Mouse (Mus musculus) neural tube, embryonic 15.5 days (tissue): ENCODE measurements at regions not wholly inside any gene's neighbourhood (a gene's known extent, or its start where the extent isn't known, plus 50 kb on each side); places are given as distances from the start of the nearest gene placed in this dataset.

Experiments used
- ATAC-seq: fragments of 200-750 bp; cut with Nextera tagmentation; 2 replicates; pipeline ENCODE4 v1.8.0; 2017; ENCODE audit warnings: mild to moderate bottlenecking, moderate TSS enrichment, moderate library complexity; ENCODE audit not compliant: low FRiP score
- H3K27ac ChIP-seq: fragments of 300-500 bp; sonication (generic); replicated peaks from 2 replicates; pipeline ENCODE4 v1.5.1; 2015; ENCODE audit warnings: mild to moderate bottlenecking, inconsistent platforms
- H3K27me3 ChIP-seq: fragments of 300-500 bp; sonication (generic); replicated peaks from 2 replicates; pipeline ENCODE4 v1.6.1; 2015; ENCODE audit warnings: inconsistent platforms
- H3K36me3 ChIP-seq: fragments of 300-500 bp; sonication (generic); 2 replicates; pipeline ENCODE4 v1.6.1; 2015; ENCODE audit warnings: inconsistent platforms
- H3K4me1 ChIP-seq: fragments of 300-500 bp; sonication (generic); 2 replicates; pipeline ENCODE4 v1.6.1; 2015; ENCODE audit warnings: inconsistent platforms
- H3K4me2 ChIP-seq: fragments of 300-500 bp; sonication (generic); 2 replicates; pipeline ENCODE4 v1.6.1; 2015; ENCODE audit warnings: inconsistent platforms, mild to moderate bottlenecking, moderate library complexity
- H3K4me3 ChIP-seq: fragments of 300-500 bp; sonication (generic); replicated peaks from 2 replicates; pipeline ENCODE4 v1.5.1; 2015; ENCODE audit warnings: mild to moderate bottlenecking, inconsistent platforms
- H3K9ac ChIP-seq: fragments of 300-500 bp; sonication (generic); replicated peaks from 2 replicates; pipeline ENCODE4 v1.6.1; 2015; ENCODE audit warnings: mild to moderate bottlenecking, inconsistent platforms
- H3K9me3 ChIP-seq: fragments of 300-500 bp; sonication (generic); replicated peaks from 2 replicates; pipeline ENCODE4 v1.6.1; 2016; ENCODE audit warnings: inconsistent platforms
- WGBS: fragments of 180-500 bp; shearing (Covaris S2); methylation state at CpG from one replicate; pipeline ENCODE4 v1.1.7; 2015; ENCODE audit warnings: mixed read lengths; 5-methylcytosine and 5-hydroxymethylcytosine counted together

DNA sequence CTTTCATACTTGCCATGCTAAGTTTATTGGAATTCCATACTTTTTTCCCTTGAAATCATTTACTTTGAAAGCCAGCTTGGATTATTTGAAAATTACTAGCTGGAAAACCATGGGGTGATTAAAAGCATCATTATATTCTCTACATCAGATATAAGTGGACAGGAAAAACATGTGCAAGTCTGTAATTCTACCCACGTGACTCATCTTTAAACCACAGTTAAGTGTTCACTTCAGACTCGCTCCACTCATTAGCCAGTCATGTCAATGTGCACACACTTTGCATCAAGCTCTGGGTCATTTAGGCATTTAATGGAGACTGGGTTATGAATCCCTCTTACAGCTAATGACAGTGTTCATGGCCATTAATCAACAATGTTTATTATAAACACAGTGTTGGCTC, 385.4 kb upstream of the Cd180 start:
- no peak overlapping the region for H3K9ac ChIP-seq
- 69% methylated on average over 2 of the region's 2 CpGs for WGBS

DNA sequence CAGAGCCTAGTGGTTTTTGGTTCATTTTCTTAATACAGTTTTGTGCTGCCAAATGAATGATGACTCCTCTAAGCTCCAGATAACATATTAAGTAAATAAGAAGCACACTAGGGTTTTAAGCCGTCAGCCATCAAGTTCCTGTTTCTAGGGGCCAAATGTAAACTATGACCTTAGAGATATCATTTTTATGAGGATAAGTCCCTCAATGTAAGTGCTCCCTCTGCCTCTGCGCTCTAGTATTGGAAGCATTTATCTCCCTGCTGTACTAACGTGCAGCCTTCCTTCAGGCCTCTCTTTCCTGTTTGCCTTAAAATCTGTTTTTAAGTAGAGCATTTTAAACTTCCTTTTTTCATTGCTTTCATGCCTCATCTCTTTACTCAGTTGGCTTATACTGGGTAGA, 381.3 kb upstream of the Cd180 start:
- Histone ChIP-seq H3K9me3 (no peaks in the 10 kb centered on the region), H3K27ac (no peak overlapping the region)
- WGBS: 65% methylated on average over 3 of the region's 3 CpGs

More for the DNA sequence above, 385.4 kb upstream of the Cd180 start:
- no peaks in the 10 kb centered on the region for H3K4me1 ChIP-seq
- no peak overlapping the region for H3K4me2 ChIP-seq
- no peak overlapping the region for H3K4me3 ChIP-seq
- ATAC-seq: no peak
- H3K27ac ChIP-seq: no peak overlapping the region
- H3K36me3 ChIP-seq: no peaks in the 10 kb centered on the region
- no peaks in the 10 kb centered on the region for H3K9me3 ChIP-seq
- H3K27me3 ChIP-seq: no peaks in the 10 kb centered on the region

DNA sequence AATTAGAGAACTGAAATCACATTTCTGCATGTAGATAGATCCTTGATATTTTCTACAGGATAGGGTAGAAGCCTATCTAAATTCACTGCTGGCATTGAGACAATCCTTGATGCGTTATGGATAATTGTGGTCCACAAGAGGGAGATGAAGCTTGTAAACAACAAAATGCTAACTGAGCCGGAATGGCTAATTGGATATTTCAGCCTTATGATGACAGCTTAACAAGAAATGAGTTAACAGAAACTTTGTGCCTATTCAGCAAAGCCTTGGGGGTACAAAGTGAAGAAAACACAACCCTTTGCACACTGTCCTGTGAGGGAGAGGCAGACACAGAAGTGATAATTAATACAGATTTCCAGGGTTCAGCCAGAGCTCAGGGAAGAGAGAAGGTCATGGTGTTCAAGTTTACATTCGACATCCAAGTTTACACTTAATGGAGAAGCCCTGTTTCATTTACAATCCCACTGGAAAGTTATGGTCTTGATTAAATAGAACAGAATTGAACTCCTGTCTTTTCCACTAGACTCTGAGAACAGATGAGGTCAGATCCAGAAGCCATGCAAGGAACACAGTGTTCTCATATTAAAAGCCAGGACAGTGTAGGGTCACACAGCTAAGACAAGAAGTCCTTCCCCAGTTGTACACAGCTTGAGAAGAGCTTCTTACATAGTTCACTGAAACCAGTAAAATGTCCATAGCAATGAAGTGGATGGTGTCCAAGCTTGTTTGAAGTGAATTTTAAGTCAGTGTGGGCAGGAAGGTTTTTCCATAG, 377.3 kb upstream of the Cd180 start:
- no peaks in the 10 kb centered on the region for H3K36me3 ChIP-seq
- no peak for ATAC-seq
- no peak overlapping the region for H3K9ac ChIP-seq
- no peaks in the 10 kb centered on the region for H3K4me1 ChIP-seq
- no peak overlapping the region for H3K4me2 ChIP-seq
- H3K27me3 ChIP-seq: no peaks in the 10 kb centered on the region
- H3K9me3 ChIP-seq: no peaks in the 10 kb centered on the region
- WGBS: 68% methylated on average over 3 of the region's 3 CpGs
- H3K27ac ChIP-seq: no peak overlapping the region
- H3K4me3 ChIP-seq: no peak overlapping the region

More for the DNA sequence above, 381.3 kb upstream of the Cd180 start:
- H3K4me2 ChIP-seq: no peak overlapping the region
- H3K9ac ChIP-seq: no peak overlapping the region
- H3K4me3 ChIP-seq: no peak overlapping the region
- no peaks in the 10 kb centered on the region for H3K4me1 ChIP-seq
- H3K36me3 ChIP-seq: no peaks in the 10 kb centered on the region
- ATAC-seq: no peak
- H3K27me3 ChIP-seq: no peaks in the 10 kb centered on the region

DNA sequence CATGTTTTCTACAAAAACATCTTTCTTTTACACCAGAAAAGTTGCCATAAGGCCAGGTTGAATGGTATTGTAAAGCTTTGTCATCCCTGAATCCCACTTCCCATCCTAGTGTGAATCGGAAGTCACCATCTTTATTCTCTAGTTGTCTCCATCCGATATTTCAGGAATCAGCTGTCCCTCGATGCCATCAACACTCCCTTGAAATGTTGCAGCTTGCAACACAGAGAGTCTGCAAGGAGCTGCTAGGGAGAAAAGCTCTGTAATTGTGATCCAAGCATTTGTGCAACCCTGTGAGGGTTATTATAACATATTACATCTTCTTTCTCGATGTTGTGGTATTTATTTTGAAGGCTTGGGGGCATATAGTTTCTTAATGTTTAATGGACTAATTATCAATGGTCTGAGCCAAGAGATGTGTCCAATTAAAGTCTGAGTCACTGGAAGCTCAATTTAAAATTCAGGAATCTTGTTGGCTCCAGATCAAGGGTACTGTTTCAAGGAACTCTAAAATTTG, 374.4 kb upstream of the Cd180 start:
- H3K4me3 ChIP-seq: no peak overlapping the region
- H3K27ac ChIP-seq: no peak overlapping the region
- no peaks in the 10 kb centered on the region for H3K9me3 ChIP-seq
- no peaks in the 10 kb centered on the region for H3K4me1 ChIP-seq
- no peak for ATAC-seq
- H3K36me3 ChIP-seq: no peaks in the 10 kb centered on the region
- 84% methylated on average over 4 of the region's 4 CpGs for WGBS
- H3K4me2 ChIP-seq: no peak overlapping the region
- H3K27me3 ChIP-seq: no peaks in the 10 kb centered on the region
- no peak overlapping the region for H3K9ac ChIP-seq

DNA sequence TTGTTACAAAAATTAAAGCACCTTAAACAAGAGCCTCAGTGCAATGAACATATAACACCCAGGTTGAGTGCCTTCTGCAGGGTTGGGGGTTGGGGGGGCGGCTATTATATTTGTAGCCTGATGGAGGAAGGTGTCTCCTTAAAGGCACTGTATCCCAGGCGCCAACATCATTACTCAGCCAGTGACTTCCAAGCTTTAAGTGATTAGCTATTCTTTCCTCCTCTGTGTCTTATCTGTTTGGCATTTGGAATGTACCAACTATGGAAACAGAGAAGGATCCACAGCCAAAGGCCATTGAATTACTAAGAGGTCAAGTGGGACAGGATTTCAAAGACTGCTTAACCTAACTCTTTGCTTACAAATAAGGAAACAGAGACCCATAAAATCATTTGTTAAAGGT, 373.9 kb upstream of the Cd180 start:
- no peak for ATAC-seq
- WGBS: 94% methylated on average over 2 of the region's 2 CpGs
- H3K27me3 ChIP-seq: no peaks in the 10 kb centered on the region
- H3K36me3 ChIP-seq: no peaks in the 10 kb centered on the region
- H3K9ac ChIP-seq: no peak overlapping the region
- no peak overlapping the region for H3K4me2 ChIP-seq
- no peak overlapping the region for H3K4me3 ChIP-seq
- H3K27ac ChIP-seq: no peak overlapping the region
- H3K4me1 ChIP-seq: no peaks in the 10 kb centered on the region
- no peaks in the 10 kb centered on the region for H3K9me3 ChIP-seq

DNA sequence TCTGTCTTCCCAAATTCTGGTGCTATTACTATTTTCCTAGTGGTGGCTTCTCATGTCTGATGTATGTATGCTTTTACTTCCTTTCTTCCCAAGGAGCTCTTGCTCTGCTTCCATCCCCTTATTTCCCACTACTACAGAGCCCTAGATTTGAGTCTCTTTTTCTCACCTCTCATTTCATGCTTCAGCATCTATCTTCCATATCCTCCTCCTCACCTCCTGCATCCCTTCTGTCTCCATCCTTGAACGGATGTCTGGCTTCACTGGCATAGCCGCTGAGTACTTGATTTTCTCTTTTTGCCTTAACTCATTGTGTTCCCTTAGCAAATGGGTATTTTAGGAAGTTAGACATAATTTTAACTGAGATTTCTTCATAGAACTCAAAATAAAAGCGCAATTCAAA, 369.5 kb upstream of the Cd180 start:
- no peak for ATAC-seq
- H3K9ac ChIP-seq: no peak overlapping the region
- no peaks in the 10 kb centered on the region for H3K4me1 ChIP-seq
- no peaks in the 10 kb centered on the region for H3K36me3 ChIP-seq
- no peak overlapping the region for H3K27ac ChIP-seq
- 95% methylated on average over 3 of the region's 3 CpGs for WGBS
- no peaks in the 10 kb centered on the region for H3K27me3 ChIP-seq
- no peak overlapping the region for H3K4me3 ChIP-seq
- no peaks in the 10 kb centered on the region for H3K9me3 ChIP-seq
- no peak overlapping the region for H3K4me2 ChIP-seq

DNA sequence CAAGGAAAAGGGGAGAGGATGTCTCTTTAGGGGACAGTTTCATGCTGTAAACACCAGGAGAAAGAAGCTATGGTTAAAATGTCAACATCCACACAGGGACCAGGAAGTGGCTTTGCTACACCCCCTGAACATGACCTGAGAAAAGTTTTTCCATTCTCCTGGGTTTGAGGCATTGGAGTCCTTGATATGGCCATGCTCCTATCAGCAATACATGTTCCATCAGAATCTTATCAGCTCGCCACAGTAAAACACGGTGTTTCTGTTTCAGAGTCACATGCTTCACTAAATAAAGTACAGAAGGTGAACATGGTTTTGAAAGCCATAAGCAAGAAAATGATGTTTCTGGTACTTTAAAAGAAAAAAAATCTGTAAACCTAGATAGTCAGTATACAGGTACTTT, 367.4 kb upstream of the Cd180 start:
- Histone ChIP-seq H3K4me3 (no peak overlapping the region), H3K9me3 (no peaks in the 10 kb centered on the region), H3K36me3 (no peaks in the 10 kb centered on the region), H3K27me3 (no peaks in the 10 kb centered on the region), H3K27ac (no peak overlapping the region), H3K4me2 (no peak overlapping the region), H3K9ac (no peak overlapping the region), H3K4me1 (no peaks in the 10 kb centered on the region)
- no peak for ATAC-seq
- WGBS: 94% methylated on average over 2 of the region's 2 CpGs

DNA sequence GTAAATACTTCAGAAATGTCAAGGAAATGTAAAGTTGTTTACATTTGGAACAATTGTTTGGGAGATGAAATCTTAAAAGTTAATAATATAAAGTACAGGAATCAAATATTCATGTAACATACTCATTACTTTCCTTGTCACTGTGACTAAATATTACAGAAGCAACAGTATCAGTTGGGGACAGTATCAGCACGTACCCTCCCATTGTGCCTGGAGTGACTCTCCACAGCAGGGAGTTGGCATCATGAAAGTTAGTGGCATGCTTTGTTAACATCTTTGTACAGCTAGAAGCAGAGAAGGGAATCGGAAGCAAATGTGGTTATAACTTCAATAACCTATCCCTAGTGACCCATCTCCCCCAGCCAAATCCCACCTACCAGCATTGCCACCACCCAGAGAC, 366.8 kb upstream of the Cd180 start:
- H3K27me3 ChIP-seq: no peaks in the 10 kb centered on the region
- H3K4me3 ChIP-seq: no peak overlapping the region
- H3K36me3 ChIP-seq: no peaks in the 10 kb centered on the region
- no peak for ATAC-seq
- no peaks in the 10 kb centered on the region for H3K4me1 ChIP-seq
- H3K27ac ChIP-seq: no peak overlapping the region
- H3K9ac ChIP-seq: no peak overlapping the region
- no peaks in the 10 kb centered on the region for H3K9me3 ChIP-seq
- 46% methylated on average over 2 of the region's 2 CpGs for whole genome bisulfite sequencing
- no peak overlapping the region for H3K4me2 ChIP-seq

DNA sequence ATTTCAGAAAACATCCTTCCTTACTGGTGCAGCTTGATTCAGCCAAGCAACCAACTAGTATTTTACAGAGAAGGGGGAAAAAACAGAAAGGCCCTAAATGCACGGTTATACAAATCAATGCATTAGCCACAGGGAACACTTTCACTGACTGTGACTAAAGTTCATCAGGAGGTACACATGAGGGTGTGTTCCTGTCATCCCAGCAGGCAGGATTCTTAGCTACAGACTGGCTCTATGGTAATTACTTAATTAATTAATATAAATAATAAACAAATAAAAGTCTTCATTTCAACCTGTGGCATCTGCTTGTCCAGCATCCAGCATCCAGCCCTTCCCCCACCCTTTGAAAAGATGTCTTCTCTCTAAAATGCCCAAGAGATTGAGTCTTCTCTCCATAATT, 359.7 kb upstream of the Cd180 start:
- no peak overlapping the region for H3K4me3 ChIP-seq
- no peaks in the 10 kb centered on the region for H3K27me3 ChIP-seq
- no peak overlapping the region for H3K27ac ChIP-seq
- peaks cover 15% of the 10 kb centered on the region for H3K4me1 ChIP-seq
- H3K9me3 ChIP-seq: no peaks in the 10 kb centered on the region
- H3K9ac ChIP-seq: no peak overlapping the region
- no peak for ATAC-seq
- peak overlapping the region; percentile 50 for H3K4me2 ChIP-seq
- 22% methylated on average over 1 of the region's 1 CpGs for WGBS
- H3K36me3 ChIP-seq: no peaks in the 10 kb centered on the region

DNA sequence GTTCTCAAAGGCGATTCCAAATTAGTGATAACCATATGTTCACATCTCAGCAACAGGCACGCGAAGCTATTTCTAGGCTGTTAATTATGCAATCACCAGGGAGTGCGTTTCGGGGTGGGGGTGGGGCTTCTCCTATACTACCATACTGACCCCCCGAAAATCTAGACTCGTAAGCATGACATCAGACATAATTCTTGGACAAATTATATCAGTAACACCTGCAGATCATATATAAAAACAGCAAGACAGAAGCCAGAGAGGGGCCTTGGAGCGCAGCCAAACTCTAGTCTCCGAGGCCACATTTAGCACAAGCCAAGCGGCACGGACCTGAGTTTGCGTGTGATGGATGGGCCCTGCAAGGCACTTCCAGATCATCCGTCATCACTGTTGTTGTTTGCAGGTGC, 359.2 kb upstream of the Cd180 start:
- ATAC-seq: peak; percentile 87
- Histone ChIP-seq H3K4me3 (peak overlapping the region; percentile 16), H3K27me3 (no peaks in the 10 kb centered on the region), H3K4me1 (peaks cover 15% of the 10 kb centered on the region), H3K27ac (no peak overlapping the region), H3K36me3 (no peaks in the 10 kb centered on the region), H3K9me3 (no peaks in the 10 kb centered on the region), H3K4me2 (peak overlapping the region; percentile 50), H3K9ac (no peak overlapping the region)
- WGBS: 17% methylated on average over 13 of the region's 13 CpGs

DNA sequence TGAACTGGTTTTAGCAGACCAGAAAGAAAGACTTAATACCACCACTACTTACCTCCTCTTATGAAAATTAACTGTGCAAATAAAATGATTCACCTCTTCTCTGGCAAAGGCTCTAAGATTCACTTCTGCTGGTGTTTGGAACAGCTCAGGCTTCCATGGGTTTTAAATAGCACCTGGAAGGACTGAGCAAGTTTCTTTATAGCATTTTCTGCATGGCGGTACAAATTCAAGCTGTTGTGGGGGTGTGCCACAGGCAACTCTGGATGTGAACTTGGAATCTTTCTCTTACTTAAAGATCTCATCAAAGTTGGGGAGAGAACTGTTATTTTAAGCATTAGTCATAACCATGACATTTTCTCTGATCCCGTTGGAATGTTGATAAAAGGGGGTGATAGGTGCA, 350.1 kb upstream of the Cd180 start:
- no peak overlapping the region for H3K9ac ChIP-seq
- no peak overlapping the region for H3K4me3 ChIP-seq
- no peak overlapping the region for H3K4me2 ChIP-seq
- no peaks in the 10 kb centered on the region for H3K27me3 ChIP-seq
- H3K9me3 ChIP-seq: no peaks in the 10 kb centered on the region
- ATAC-seq: no peak
- no peaks in the 10 kb centered on the region for H3K4me1 ChIP-seq
- 84% methylated on average over 2 of the region's 2 CpGs for WGBS
- H3K36me3 ChIP-seq: no peaks in the 10 kb centered on the region
- H3K27ac ChIP-seq: no peak overlapping the region

DNA sequence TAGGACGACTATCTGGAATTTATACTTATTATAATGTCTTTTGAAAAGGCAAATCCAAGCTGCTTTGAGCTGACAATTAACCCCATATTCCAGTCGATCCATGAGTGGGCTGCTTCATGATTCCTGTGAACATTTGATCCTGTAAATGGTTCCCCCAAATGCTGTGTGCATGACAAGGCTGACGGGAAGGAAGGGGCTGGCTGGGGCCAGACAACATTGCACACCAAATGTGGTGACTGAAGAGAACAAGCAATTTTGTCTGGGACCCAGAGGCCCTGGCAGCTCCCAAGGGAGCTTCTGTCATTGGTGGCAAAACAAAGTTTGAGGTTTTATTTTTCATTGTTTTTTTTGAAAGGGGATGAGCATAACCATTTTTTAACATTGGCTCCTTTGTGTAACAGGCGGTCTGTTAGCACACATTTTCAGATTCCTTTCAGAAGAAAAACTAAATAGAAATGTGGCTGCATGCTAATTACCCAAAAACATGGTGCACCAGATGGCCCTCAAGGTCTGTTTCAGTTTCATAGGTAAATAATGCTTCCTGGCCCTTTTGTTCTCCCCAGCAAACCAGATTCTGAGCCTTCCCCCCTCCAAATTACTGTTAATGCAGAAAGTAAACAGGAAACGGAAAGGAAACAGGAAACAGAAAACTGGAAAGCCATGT, 348.6 kb upstream of the Cd180 start:
- H3K4me3 ChIP-seq: no peak overlapping the region
- no peak overlapping the region for H3K9ac ChIP-seq
- H3K36me3 ChIP-seq: no peaks in the 10 kb centered on the region
- H3K27me3 ChIP-seq: no peaks in the 10 kb centered on the region
- no peak for ATAC-seq
- H3K27ac ChIP-seq: no peak overlapping the region
- WGBS: 72% methylated on average over 5 of the region's 5 CpGs
- no peak overlapping the region for H3K4me2 ChIP-seq
- H3K4me1 ChIP-seq: no peaks in the 10 kb centered on the region
- no peaks in the 10 kb centered on the region for H3K9me3 ChIP-seq
